Mouse (Mus musculus): ENCODE measurements around the gene Tex14.
"Not testable (repeated sequence)": the region's sequence is repeated elsewhere in the genome, so short reads cannot be mapped to it uniquely, and the experiment has no call there.

Gene Tex14

DNA sequence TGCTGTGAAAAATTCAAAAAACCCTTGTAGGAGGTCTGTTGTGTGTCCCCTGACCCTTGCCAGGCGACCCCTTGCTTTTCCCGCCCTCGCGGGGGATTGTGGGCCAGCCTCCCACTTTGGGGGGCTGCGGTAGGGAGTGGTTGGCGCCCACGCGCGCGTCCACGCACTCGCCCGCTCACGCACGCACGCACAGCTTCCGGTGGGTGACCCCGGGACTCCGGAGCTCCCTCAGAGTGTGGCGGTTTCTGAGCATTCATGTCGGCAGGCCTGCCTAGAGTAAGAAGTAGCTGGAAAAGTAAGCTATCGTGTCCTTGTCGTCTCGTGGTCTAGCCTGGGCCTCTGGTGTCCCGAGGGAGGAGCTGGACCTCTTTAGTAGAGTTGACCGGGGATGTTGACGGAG is at the start of gene Tex14, which contains the start of gene Rad51c:
Gene Tex14 (plus strand): TSS at position 190 of the 400 bp plus-strand sequence.
Gene Rad51c (minus strand): TSS at position 79 of the 400 bp plus-strand sequence.
- no peak for DNase-seq (ENCODE audit: low spot score)

DNA sequence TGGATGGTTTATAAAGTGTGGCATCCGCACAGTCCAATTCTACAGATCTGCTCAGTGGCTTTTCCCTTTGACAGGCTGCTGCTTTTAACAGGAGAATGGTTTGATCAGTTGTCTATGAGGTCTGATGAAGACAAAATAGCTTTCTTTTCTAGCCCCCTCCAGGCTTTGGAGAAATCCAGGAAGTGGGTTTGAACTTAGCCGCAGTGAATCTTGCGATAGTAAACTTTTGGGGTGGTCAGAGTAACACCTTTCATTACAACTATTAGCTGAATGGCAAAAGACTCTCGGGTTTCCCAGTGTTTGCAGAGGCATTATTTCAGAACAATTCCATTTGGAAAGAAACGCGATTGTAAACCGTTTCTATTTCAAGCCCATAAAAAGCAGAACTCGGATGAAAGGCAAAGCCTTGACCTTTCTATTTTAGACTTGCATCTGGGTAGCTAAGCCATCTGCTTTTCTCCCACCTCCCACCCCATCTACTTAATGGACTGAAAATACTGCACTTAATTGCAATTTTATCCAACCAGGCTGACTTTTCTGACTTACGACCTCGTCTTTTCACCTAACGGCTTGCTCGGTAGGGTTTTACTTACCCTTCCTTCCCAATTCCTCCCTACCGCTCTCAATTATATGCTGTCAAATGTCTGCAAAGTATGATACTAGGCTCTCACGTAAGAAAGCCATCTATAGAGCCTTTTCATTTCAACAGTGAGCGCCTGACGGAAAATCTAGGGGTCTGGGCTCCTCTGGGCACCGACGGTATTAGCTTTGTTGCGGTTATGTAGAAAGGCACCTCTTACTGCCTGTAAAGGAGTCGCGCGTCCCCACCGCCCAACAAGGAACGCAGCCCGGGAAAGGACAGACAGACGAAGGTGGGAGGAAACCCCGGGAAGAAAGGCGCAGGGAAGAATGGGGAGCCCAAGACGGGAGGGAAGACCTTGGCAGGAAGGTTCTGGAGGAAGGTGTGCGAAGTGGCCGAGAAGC is 47.3 kb upstream of the Tex14 start:
- no peak for DNase-seq (ENCODE audit: low spot score)

DNA sequence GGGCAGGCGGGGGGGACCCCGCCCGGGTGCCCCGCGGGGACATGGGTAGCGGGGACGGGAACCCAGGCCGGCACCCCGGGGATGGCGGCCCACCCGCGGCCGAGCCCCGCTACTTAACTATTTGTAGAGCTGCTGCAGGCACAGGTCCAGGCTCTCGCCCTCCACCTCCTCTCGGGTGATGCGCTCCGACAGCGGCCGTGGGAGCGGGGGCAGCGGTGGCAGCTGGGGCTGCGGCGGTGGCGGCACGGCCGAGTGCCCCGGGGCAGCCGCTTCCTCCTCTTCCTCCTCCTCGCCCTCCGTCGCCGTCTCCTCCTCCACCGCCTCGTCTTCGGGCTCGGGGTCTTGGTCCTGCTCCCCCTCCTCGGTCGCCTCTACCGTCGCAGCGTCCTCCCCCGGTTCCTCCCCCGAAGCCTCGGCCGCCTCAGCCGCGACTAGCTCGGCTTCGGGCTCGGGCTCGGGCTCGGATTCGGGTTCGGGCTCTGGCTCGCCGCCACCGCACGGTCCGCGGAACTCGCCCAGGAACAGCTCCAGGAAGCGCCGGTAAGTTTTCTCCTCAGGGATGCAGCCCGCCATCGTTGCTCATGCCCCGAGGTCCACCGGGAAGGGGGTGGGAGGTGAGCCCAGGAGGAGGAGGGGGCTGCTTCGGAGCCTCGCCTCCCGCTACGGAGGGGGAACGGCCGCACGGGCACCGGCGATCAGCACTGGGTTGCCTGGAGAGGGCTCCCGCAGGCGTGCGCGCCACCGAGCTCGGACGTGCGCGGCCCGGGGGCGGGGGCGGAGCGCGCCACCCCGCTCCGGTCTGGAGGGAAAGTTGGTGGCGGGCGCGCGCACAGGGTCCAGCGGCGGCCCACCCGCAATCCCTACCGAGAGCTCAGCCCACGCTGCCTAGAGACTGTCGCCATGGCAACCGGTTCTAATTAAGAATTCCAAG is 46.3 kb upstream of the Tex14 start, which contains the start of gene Ppm1e:
Gene Ppm1e (minus strand): TSS at position 693 of the 931 bp plus-strand sequence.
- DNase-seq (ENCODE audit: low spot score): peak; percentile 62

DNA sequence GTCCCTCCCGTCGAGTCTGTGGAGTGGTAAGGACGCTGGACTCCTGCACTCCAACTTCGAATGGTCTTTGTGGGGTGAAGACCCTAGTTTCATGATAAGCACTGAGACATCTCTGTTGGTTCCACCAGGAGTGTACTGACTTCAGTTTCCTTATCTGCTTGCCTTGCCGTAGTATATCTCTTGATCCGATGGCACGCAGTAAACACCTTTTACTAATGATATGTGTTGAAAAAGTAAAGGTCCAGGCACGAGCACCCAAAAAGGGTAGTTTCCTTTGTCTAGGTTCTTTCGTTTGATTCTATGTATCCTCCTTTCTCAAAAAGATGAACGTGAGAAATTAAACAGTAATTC is 45.6 kb upstream of the Tex14 start:
- DNase-seq (ENCODE audit: low spot score): no peak

DNA sequence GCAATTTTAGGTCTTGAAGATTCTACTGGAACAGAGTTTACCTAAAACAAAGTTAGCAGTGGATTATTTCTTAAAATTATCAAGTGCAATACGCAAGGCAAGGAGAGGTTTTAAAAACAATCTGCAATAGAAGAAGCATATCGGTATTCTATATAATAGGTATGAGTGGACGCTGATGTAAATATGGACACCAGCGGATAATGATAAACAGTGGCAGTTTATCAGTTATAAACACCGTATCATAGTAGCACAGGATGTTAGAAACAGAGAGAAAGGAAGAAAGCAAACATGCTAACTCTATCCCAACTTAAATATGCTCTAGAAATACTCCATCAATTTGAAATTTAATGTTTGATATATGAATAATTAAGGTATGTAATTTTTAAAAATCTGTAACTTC is 39.7 kb upstream of the Tex14 start:
- no peak for DNase-seq (ENCODE audit: low spot score)

DNA sequence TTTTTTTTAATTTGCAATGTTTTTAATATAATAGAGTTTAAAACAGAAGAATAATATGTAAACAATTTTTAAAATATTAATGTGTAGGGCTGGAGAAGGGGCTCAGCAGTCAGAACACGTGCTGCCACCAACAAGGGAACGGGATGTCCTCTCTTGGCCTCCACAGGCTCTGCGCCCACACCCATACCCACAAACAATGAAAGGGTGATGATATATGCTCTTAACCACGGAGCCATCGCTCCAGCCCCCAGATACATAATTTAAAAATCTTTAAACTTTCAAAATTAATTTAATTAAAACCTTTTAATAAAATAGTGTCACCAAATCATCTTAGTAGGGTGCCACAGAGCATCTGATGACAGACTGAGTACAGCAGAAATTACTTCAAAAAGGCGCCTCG is 37.8 kb upstream of the Tex14 start:
- no peak for DNase-seq (ENCODE audit: low spot score)

DNA sequence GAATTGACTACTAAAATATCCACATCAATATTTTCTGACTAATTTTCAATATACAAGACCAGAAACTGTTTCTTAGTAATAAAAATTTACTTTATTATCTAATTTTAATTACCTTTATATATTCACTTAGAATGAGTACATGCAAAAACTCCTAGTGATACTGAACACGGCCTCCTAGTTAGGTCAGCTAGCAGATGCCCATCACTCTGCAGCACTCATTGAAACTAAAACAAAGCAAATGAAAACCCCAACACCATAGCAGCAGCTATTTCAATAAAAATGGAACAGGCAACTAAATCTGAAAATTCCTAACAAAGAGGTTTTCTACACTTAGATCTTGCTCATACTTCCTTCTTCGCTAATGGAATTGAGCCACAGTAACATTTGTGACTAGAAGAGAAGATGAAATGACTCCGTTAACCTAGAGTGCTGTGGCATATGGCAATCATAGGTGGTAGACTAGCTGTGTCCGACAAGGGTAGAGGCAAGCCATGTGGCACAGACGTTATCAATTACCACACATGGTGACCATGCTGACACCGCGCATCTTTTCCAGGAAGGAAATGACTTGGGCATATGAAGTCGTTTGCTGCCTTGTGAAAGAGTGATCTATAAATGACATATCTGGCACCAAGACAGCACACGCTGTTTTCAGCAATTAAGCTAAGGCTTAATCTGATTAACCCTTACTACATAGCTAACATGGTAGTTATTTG is 36.8 kb upstream of the Tex14 start:
- peak; percentile 34 for DNase-seq (ENCODE audit: low spot score)

DNA sequence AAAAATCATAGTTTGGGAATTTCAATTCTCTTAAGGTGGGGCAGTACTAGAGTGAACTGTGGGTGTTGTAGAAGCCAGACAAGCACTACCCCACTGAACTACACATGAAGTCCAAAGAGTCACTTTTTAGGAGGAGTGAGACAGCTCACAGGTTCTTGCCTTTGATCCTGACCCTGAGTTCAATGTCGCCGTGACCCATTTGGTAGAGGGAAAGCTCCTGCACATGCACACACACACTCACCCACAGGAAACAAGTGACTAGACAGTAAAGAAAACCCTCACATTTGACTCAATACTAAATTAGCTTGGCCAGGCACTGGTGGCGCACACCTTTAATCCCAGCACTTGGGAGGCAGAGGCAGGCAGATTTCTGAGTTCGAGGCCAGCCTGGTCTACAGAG is 20.3 kb upstream of the Tex14 start:
- DNase-seq (ENCODE audit: low spot score): no peak

DNA sequence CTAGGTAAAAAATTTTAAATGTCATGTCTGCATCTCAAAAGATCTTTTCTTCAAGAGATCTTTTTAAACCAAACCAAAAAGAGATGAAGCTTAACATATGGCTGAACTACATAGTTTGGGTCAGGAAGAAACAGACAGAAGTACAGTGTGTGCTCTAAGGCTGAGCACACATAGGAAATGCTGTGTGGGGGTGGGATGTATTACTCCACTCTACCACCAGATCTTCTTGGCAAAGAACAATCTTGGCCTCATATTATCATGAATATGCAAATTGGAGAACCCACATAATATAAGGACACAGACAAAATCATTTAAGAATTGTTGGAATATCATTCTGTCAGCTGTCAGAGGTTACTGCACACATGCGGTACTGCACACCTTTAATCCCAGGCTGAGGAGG is 19.2 kb upstream of the Tex14 start:
- no peak for DNase-seq (ENCODE audit: low spot score)

DNA sequence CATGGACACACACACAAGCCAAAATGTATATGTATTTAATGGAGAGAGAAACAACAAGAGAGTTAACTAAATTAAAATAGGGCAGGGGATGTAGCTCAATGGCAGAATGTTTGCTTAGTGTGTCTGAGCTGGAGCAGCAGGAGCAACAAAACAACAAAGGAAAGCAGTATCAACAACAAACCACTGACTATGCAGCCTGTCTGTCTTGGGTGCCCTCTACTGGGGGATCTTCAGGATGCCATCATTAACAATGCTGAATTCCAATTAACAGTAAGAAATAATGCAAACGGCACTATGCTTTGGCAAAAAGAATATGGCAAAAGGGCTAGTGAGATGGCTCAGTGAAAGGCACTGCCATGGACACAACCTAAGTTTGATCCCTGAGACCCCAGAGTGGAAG is 11.0 kb upstream of the Tex14 start:
- DNase-seq (ENCODE audit: low spot score): no peak

DNA sequence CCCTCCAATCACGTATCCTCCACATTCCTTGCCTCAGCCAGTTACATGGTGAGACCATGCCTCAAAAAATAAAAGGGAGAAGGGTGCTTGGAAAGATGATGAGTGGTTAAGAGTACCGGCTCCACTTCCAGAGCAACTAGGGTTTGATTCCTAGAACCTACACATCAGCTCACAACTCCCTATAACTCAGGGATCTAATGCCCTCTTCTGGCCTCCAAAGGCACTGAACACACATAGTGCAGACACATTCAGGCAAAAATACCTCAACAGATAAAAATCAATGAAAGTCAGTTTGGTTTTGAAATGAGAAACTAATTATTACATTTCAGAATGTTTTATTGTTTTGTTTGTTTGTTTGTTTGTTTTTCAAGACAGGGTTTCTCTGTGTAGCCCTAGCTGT is 6.5 kb upstream of the Tex14 start:
- DNase-seq (ENCODE audit: low spot score): no peak

DNA sequence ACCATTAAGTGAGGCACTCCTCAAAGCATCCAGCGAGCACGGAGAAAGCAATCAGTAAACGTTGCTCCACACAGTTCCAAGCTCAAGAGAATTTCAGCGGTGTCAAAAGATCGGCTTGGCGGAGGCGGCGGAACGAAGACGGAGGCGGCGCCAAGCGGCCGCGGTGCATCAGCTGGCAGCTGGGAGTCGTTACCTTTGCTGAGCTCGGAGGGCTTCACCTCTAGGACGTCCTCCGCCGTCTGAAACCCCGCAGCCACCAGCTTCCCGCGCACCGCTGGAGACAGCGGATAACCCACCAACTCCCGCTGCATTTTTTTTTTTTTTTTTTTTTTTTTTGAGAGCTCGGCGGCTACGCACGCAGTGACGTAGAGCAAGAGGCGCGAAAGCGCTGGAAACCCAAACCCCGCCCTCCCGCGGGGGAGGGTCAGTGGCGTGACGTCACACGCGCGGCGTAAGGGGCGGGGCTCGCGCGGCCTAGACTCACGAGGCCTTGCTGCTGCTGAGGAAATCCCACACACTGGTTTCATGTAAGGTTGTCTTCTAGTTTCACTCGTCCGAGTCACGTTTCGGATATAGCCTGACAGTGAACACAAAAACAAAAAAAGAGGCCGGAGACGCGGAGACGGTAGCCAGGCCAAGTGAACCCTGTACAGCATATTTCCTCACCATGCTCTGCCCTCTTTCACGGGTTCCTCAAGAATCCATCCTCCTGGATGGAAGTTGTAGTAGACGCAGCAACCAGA is 583 bp upstream of the Tex14 start:
- peak; percentile 99 for DNase-seq (ENCODE audit: low spot score)

DNA sequence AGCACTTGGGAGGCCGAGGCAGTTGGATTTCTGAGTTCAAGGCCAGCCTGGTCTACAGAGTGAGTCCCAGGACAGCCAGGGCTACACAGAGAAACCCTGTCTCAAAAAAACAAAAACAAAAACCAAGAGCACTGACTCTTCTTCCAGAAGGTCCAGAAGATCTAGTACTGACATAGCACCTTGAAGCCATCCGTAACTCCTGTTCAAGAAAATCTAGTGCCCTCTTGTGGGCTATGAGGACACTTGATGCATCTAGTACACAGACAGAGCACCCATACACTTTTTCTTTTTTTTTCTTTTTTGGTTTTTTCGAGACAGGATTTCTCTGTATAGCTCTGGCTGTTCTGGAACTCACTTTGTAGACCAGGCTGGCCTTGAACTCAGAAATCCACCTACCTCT is 8.5 kb downstream of the Tex14 start:
- DNase-seq (ENCODE audit: low spot score): not testable (repeated sequence)

DNA sequence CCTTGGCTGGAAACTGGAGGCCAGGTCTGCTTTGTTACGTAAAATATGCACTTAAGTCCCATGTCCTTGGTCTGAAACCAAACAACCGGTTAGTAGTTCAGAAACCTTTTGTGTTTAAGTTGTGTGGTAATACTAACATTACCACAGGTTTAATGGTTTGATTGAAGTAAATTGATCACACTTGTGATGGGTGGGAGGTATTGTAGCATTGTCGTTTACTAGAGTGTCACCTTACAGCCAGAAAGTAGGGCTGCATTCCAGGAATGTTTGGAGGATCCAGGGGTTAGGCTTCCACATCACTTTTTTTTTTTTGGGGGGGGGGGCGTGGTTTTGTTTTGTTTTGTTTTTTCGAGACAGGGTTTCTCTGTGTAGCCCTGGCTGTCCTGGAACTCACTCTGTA is 11.3 kb downstream of the Tex14 start:
- DNase-seq (ENCODE audit: low spot score): no peak

DNA sequence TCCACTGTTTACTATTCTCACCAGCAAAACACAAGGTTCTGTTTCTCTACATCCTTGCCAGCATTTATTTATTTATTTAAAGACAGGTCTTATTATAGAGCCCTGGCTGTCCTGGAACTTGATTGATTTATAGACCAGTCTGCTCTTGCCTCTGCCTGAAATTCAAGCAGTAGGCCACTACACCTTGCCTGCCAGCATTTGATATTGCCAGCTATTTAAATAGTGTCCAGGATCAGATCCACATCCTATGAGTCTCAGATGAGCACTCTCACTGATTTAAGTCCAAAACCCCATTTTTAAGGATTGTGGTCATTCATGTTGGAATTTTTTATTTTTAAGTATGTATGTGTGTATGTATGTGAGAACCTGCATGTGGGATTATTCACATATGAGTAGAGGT is 16.0 kb downstream of the Tex14 start:
- no peak for DNase-seq (ENCODE audit: low spot score)

DNA sequence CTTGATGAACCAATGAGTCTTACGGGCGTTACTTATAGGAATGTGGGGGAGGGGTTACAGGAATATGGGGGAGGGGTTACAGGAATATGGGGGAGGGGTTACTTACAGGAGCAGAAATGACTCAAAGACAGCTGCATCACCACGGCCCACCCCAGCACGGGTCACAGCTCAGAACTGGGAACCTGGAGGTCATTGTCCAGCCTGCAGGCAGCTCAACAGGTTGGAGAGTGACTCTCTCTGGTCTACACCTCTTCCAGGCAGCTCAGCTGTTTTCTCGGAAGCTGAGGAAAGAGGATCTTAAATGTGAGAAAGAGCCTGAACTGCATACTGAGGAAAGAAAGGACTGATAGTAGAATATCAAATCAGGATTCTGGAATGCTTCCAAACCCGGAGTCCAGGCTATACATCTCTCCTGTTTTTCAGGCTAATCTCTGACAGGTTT is 16.9 kb downstream of the Tex14 start:
- no peak for DNase-seq (ENCODE audit: low spot score)

DNA sequence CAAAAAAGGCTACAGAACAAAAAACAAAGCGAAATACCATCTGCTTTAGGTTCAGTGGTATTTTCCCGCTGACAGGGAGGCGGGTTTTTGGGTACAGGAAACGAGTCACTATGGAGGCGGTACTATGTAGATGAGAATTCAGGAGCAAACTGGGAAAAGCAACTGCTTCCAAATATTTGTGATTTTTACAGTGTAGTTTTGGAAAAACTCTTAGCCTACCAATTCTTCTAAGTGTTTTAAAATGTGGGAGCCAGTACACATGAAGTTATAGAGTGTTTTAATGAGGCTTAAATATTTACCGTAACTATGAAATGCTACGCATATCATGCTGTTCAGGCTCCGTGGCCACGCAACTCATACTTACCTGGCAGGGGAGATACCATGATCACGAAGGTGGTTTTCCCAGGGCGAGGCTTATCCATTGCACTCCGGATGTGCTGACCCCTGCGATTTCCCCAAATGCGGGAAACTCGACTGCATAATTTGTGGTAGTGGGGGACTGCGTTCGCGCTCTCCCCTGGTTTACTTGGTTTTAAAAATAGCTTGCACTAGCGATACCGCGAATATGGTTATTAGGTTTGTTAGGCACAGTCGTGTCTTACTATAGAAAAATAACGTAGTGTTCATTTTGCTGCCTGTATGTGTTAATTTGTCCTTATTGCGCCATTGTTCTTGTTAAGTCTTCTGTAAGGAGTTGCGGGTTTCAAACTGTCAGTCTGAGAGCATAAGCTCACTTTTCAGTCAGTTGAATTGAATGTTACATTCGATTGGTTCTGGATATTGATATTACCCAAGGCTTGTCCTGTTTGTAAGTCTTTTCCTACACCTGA is 17.9 kb downstream of the Tex14 start:
- peak; percentile 77 for DNase-seq (ENCODE audit: low spot score)

DNA sequence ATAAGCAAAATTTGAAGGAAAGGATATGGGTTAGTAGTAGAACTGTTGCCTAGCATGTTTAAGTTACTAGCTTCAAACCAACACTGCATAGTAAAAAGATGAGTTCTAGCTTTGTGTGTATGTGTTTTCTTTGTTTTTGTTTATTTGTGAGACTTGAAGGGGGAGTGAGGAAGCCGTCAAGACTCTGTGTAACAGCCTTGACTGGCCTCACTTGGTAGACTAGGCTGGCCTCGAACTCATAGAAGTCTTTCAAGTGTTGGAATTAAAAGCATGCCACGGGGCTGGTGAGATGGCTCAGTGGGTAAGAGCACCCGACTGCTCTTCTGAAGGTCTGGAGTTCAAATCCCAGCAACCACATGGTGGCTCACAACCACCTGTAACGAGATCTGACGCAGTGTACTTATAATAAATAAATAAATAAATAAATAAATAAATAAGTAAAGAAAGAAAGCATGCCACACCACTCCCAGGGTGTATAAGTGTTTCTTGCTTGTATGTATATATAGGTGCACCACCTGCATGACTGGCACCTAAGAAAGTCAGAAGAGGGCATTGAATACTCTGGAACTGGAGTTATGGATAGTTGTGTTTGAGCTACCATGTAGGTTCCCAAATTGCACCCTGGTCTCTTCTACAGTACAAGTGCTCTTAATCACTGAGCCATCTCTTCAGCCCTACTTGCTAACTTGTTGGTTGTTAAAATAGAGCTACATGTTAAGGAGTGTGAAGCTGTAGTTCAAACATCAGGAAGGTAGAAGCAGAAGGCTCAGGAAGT is 18.9 kb downstream of the Tex14 start:
- no peak for DNase-seq (ENCODE audit: low spot score)

DNA sequence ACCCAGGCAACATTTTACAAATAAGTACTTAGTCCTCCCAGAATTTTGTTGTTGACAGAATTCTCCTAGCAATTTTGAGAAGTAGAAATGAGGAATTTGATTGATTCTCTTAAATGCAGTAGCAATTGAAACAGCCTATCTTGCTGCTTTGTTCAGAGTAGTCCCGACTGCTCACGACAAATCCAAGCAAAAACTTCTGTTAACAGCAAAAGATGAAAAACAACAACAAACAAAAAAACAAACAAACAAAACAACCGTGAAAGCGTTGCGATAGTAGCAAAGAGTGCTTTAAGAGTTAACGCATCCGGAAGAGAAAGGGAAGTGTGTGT is 21.2 kb downstream of the Tex14 start:
- no peak for DNase-seq (ENCODE audit: low spot score)

All from spleen, adult 12 weeks (tissue).